Mouse (Mus musculus): ENCODE results near the gene Speer4f2.

DNA sequence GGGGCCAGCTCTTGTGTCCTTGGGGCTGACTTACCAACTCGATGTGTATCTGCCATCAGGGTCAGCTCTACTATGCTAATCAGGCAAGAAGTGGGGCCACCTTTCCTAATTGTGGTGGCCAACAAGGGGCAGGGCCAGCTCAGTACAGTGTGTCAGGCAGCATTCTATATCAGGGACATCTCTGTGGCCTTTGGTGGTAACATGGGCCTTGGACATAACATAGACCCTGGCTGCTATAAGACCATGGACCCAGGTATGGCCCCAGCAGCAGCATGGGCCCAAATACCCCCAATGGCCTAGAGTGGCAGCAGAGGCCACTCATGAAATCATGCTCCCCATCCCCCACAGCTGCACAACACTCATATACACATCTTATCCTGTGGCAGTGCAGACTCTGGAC lies 49.2 kb downstream of the Speer4f2 start:
- no peak for TF ChIP-seq POLR2A (IDR thresholded peaks at IDR 0.05; ENCODE audit: extremely low read depth, insufficient read depth, low read length)
- TF ChIP-seq CTCF (IDR thresholded peaks at IDR 0.05; ENCODE audit: low read depth, low read length) = no peak
